Mouse (Mus musculus) gastrocnemius, postnatal 14 days (tissue): Measurements from ENCODE around the gene Ddx52. TPM values are rescaled to one million over a fixed set of nuclear protein-coding genes. Genes with fewer than 3 reads are reported as not detected.
A peak's percentile ranks its signal among the peaks of the same experiment; 100 is the strongest.

ENCODE experiments used
- DNase-seq: peaks from one replicate; pipeline ENCODE4 v3.0.0; 2021; ENCODE audit warnings: mixed read lengths
- intact Hi-C: fragments of 180-260 bp; cut with DNase I; formaldehyde crosslinking; loops from one replicate; pipeline ENCODE4 v1.15.1; 2025; ENCODE audit warnings: low total_unique reads
- total RNA-seq, 2 experiments: library from RNA; stranded (reverse); gene quantifications; 2 replicates each; pipeline ENCODE4 v1.2.3; 2021

Ddx52 gene
- total RNA-seq, 2 experiments from 2014 or later = 9.3 to 9.4 TPM

DNA sequence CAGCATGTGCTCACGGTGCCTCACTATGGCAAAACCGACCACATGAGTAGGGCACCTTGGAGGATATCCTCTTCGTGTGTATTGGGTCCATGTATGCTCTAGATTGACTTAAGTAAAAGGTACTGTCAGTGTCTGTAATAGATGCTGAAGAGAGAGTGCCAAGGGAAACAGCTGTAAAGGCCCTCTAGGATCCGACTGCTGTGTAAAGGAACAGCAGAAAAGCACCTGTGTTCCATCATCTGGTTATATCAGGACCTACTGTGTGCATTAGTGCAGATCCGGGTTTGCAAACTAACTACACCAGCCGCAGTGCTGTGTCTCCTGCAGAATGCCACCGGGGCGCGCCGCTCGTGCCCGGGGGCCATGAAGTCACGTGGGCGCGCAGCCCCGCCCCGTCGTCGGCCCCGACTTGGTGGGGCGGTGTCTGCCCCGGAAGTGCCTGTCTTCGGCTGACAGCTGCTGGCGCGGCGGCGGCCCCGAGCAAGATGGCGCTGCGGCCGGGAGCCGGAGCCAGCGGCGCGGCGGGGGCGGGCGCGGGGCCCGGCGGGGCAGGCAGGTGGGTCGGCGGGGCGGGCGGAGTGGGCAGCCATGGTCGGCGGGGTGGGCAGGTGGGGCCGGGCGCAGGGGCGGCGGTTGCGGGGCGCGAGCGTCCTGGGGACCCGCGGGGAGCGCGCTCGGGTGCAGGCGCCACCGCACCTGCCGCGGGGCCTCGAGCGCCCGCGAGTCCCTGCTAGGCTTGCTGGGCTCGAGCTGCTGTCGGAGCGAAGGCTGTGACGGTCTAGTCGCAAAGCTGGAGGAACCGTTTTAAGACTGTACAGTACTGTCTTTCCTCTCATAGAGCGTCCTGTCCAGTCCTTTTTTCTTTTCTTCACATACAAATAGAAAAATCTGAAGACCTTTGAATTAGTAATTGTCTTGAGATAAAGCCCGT, 22.4 kb downstream of the Ddx52 start, which contains the start of gene Synrg:
TSS of gene Synrg (plus strand) at position 438 of the 931 bp plus-strand sequence.
- intact Hi-C loops = no loop called here
- peak; percentile 93 for DNase-seq

- no peak for DNase-seq
- intact Hi-C loops = no loop called here
Observed at GRCm38 (mm10) chr11:83967436-83968204, 25.8 kb downstream of the Ddx52 start.

DNA sequence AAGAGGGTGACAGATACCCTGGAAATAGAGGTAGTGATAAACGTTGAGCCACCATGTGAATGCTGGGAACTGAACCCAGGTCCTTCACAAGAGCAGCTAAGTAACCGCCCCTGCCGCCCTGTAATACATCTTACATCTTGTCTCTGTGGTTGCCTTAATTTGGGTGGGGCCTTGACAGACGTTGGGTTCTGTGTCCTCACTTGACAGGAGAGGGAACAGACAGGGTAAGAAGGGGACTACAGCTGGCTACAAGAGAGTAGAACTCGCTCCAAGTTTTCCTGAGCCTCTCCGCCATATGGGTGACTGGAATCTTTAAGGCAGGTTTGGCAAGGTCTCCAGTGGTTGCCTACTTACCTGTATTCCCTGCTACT, 26.3 kb downstream of the Ddx52 start:
- DNase-seq = no peak
- intact Hi-C loops = no loop called here

- intact Hi-C loops = no loop called here
- no peak for DNase-seq
Observed at GRCm38 (mm10) chr11:83969040-83969439, 27.2 kb downstream of the Ddx52 start.

DNA sequence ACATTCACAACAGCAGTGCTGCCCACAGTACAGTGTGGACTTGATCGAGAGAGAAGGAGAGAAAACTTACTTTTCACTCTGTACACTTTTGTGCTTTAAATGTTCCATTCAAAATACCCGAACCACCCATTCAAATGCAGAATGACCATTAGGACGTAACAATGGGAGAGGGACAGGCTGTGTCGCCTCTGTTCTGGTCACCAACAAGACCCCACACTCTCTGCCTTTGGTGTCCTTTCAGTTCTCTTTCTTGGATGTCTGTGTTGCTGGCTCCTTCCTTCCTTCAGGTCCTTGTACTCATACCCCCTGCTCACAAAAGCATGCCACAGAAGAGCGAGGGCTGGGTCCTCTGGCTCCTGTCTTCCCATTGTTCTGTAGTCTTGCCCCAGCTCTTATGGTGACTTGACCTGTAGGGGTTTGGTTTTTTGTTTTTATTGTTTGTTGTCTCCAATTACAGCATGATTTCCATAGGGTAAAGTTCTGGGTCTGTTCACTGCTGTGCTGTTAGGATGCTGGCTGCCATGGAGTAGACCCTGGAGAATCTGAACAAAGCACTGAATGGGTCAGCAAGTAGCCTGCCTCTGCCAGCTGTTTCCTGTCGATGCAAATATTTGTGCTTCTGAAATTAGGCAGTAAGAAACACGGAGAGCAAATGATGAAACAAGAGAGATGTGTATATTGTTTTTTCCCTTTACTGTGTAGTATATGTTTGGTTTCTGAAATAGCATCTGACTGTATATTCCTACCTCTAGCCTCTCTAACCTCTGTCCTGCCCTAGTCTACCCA, 32.9 kb downstream of the Ddx52 start:
- no peak for DNase-seq
- intact Hi-C loops = no loop called here

DNA sequence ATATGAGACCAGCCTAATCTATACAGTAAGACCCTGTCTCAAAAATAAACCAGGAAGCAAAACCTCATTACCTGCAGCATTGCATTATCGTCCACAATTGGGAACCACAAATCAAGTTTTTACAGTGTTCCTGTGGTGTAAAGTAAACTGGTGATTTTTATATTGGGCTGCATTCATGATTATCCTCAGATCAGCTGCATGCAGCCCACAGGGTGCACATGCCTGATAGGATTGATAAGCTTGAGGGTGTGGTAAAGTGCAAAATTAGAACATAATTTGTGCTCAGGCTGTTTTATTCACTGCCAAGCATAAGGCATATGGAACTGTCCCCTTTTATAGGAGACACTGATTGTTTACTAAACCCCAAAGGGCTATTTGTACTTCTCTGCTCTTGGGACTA, 33.6 kb downstream of the Ddx52 start:
- intact Hi-C loops = no loop called here
- DNase-seq = no peak

DNA sequence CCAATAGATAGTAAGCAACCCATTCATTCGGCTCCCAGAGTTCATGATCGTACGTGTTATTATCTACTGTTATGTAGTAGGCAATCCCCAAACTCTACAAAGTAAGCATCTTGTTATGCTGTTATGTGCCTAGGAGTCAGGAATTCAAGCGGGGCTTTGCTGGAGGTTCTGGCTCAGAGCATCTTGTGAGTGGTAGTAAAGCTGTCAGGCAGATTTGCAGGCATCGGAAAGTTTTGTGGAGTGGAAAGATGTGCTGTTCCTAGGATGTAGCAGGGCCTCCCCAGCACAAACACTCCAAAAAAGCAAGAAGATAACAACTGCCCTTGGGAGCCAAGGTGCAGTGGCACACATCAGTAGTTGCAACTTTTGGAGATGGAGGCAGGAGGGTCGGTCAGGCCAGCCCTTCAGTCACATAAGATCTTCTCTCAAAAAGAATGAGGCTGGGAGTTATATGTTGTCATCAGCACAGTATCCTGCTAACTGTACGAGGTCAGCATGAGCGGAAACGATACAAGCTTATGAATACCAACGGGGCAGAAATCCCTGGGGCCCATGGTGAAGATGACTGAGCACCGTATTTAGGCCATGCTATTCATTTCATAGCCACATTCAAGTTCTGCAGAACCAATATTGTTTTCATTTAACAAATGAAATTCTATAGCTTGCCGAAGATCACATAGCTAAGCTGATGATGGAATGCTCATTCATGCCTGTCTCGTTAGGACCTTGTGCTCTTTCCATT, 34.5 kb downstream of the Ddx52 start:
- intact Hi-C loops = no loop called here
- DNase-seq = no peak

DNA sequence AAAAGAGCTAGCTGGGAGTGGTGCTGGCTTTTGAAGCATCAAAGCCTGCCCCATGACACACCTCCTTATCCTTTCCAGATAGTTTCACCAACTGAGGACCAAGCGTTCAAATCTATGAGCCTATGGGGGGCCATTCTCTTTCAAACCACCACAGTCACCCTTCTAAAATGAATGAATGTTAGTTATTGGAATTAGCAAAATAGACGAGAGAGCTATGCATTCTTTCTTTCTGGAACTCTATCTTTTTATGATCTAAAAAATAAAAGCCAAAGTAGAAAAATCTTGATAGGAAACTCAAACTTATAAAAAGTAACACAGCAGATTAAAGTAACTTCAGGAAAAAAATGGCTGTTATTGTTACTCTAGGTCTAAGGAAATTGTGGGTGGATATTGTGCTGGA, 35.9 kb downstream of the Ddx52 start:
- no peak for DNase-seq
- intact Hi-C loops = no loop called here

GRCm38 (mm10) chr11:83979992-83980391, 38.1 kb downstream of the Ddx52 start:
- intact Hi-C loops = no loop called here
- DNase-seq = no peak

DNA sequence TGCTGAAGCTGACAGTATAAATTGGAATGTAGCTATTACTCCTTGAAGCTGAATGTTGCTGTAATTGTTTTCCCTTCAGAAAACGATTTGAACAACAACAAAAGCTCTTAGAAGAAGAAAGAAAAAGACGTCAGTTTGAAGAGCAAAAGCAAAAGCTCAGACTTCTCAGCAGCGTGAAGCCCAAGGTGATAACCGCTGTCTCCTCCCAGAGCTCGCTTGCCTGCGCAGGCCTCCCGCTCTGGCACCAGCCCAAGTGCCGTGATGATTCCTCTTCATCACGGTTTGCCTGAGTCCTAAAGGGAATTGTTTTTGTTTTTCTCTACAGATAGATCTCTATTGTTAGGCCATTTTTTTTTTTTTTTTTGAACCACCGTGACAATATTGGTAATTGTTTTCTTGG, 39.5 kb downstream of the Ddx52 start:
- intact Hi-C loops = no loop called here
- DNase-seq = no peak

DNA sequence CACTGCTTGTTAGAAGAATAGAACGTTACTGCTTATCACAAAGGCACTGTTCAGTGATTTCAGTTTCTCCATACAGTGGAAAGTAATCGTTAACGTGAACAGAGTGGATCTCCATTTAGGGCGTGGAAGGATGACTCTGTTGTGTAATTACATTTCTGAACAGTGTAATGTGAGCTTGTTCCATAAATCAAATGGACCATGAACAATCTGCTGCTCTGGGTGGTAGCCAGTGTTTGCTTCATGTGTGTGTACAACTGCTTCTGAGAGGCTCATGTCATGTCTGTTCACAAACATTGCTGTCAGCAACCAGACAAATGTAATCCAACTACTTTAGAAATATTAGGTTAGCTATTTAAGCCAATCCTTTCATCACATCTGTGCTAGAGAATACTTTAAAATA, 49.8 kb downstream of the Ddx52 start:
- no peak for DNase-seq
- intact Hi-C loops = no loop called here

- DNase-seq = no peak
- intact Hi-C loops = no loop called here
Observed at GRCm38 (mm10) chr11:83993428-83993827, 51.6 kb downstream of the Ddx52 start.

GRCm38 (mm10) chr11:83994481-83994880, 52.6 kb downstream of the Ddx52 start:
- intact Hi-C loops = no loop called here
- no peak for DNase-seq

- intact Hi-C loops = no loop called here
- no peak for DNase-seq
Observed at GRCm38 (mm10) chr11:83995535-83995950, 53.7 kb downstream of the Ddx52 start.

DNA sequence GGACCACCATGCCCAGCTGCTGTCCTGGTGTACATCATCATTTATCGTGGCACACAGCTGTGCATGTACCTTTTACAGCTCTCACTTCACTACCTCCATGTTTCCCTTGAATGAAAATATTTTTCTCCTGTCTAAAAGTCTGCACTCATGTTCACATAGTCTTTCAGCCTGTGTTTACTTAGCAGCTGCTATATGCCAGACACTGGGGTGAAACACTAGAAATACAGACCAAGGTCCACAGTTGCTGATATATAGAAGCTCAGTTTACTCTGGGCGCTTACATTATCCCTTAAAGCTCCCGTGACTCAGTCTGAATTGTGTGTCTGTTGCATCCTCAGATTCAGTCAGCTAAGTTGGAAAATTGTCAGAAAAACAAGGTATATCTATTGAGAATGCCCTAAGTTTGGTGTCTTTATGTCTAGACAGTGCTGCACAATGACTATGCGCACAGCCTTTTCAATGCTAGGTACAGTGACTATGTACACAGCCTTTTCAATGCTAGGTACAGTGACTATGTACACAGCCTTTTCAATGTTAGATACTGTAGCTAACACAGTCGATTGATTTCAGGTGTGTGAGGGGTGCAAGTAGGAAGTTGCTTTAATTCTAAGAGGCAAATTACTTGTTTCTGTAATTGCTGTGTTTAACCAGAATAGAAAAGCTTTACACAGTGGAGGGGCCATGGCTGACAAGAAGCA, 55.5 kb downstream of the Ddx52 start:
- intact Hi-C loops = no loop called here
- DNase-seq = no peak

DNA sequence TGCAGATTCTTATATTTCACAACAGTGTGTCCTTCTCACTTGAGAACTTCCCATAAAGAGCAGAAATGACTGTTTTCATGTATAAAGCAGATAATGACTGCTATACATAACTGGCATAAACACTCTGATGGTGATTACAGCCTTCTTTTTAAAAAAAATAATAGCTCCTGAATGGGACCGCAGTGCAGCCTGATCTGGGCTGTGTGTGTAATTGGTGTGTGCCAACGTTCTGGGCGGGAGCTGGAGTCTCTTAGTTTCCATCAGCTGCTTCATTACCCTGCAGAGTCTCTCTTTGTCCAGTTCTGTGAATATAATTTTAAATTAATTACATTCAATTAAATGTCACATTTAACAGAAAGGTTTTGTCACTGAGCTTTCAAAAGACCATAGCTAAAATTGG, 57.1 kb downstream of the Ddx52 start:
- intact Hi-C loops = no loop called here
- no peak for DNase-seq

DNA sequence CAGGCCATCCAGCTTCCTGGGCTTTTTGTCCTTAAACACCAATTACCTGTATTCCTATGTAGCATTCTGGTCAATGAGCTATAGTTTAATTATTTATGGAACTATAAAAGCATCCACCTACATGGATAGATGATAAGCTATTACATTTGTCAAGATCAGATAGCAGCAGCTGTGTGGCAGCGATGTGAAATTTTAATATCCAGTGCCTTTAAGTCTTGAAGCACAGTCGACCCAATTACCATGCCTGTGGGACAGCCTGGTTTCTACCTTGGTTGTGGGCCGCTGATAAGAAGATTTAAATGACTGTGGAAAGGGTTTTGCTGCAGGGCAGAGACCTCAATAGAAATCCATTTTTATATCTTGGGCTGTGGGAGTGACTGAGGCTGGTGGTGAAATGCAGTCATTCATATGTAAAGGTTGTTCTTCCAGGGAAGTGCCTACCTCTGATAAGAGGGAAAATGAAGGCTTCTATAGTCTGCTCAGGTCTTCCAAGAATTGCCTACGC, 57.6 kb downstream of the Ddx52 start:
- no peak for DNase-seq
- intact Hi-C loops = no loop called here

- intact Hi-C loops = no loop called here
- no peak for DNase-seq
Observed at GRCm38 (mm10) chr11:84001257-84001656, 59.4 kb downstream of the Ddx52 start.

- intact Hi-C loops = no loop called here
- DNase-seq = no peak
Observed at GRCm38 (mm10) chr11:84003986-84004385, 62.1 kb downstream of the Ddx52 start.
